Mouse (Mus musculus): ENCODE measurements around the gene Ikzf2. TPM values are rescaled to one million over a fixed set of nuclear protein-coding genes. Genes with fewer than 3 reads are reported as not detected.

The Ikzf2 gene
- polyA plus RNA-seq, 1 experiment from 2014 or later, result 2.6 TPM

- ATAC-seq (ENCODE audit: insufficient number of reproducible peaks, low FRiP score), result no peak
- Histone ChIP-seq H3K27ac (ENCODE audit: poor library complexity, severe bottlenecking) (no peak overlapping the region), H3K4me2 (no peak overlapping the region), H3K27me3 (replicated peaks) (no peaks in the 10 kb centered on the region), H3K9me3 (replicated peaks) (no peaks in the 10 kb centered on the region), H3K36me3 (no peaks in the 10 kb centered on the region), H3K4me3 (no peak overlapping the region), H3K4me1 (replicated peaks) (peaks cover 22% of the 10 kb centered on the region), H3K9ac (no peak overlapping the region)
- 42% methylated on average over 6 of the region's 6 CpGs for WGBS
Observed at GRCm38 (mm10) chr1:69658051-69658450, 29.0 kb downstream of the Ikzf2 start.

GRCm38 (mm10) chr1:69657455-69657854, 29.6 kb downstream of the Ikzf2 start:
- 72% methylated on average over 3 of the region's 3 CpGs for WGBS
- Histone ChIP-seq H3K4me3 (no peak overlapping the region), H3K27me3 (replicated peaks) (no peaks in the 10 kb centered on the region), H3K4me2 (peak overlapping the region; percentile 39), H3K36me3 (no peaks in the 10 kb centered on the region), H3K4me1 (replicated peaks) (peaks cover 22% of the 10 kb centered on the region), H3K27ac (ENCODE audit: poor library complexity, severe bottlenecking) (no peak overlapping the region), H3K9me3 (replicated peaks) (no peaks in the 10 kb centered on the region), H3K9ac (no peak overlapping the region)
- no peak for ATAC-seq (ENCODE audit: insufficient number of reproducible peaks, low FRiP score)

- peaks cover 22% of the 10 kb centered on the region for H3K4me1 ChIP-seq (replicated peaks)
- H3K9me3 ChIP-seq (replicated peaks), result no peaks in the 10 kb centered on the region
- H3K27me3 ChIP-seq (replicated peaks), result no peaks in the 10 kb centered on the region
- H3K4me2 ChIP-seq, result peak overlapping the region; percentile 39
- H3K36me3 ChIP-seq, result no peaks in the 10 kb centered on the region
- H3K4me3 ChIP-seq, result no peak overlapping the region
- no peak for ATAC-seq (ENCODE audit: insufficient number of reproducible peaks, low FRiP score)
- WGBS, result 26% methylated on average over 16 of the region's 16 CpGs
- H3K9ac ChIP-seq, result no peak overlapping the region
- H3K27ac ChIP-seq (ENCODE audit: poor library complexity, severe bottlenecking), result no peak overlapping the region
Observed at GRCm38 (mm10) chr1:69656929-69657328, 30.1 kb downstream of the Ikzf2 start.

- no peaks in the 10 kb centered on the region for H3K27me3 ChIP-seq (replicated peaks)
- WGBS, result 47% methylated on average over 5 of the region's 5 CpGs
- no peak overlapping the region for H3K4me2 ChIP-seq
- H3K9ac ChIP-seq, result no peak overlapping the region
- H3K27ac ChIP-seq (ENCODE audit: poor library complexity, severe bottlenecking), result no peak overlapping the region
- peaks cover 22% of the 10 kb centered on the region for H3K4me1 ChIP-seq (replicated peaks)
- H3K36me3 ChIP-seq, result no peaks in the 10 kb centered on the region
- H3K4me3 ChIP-seq, result no peak overlapping the region
- no peak for ATAC-seq (ENCODE audit: insufficient number of reproducible peaks, low FRiP score)
- H3K9me3 ChIP-seq (replicated peaks), result no peaks in the 10 kb centered on the region
Observed at GRCm38 (mm10) chr1:69656047-69656782, 30.8 kb downstream of the Ikzf2 start.

- ATAC-seq (ENCODE audit: insufficient number of reproducible peaks, low FRiP score), result no peak
- Histone ChIP-seq H3K27me3 (replicated peaks) (no peaks in the 10 kb centered on the region), H3K4me3 (no peak overlapping the region), H3K4me1 (replicated peaks) (peaks cover 22% of the 10 kb centered on the region), H3K9ac (no peak overlapping the region), H3K36me3 (no peaks in the 10 kb centered on the region), H3K4me2 (no peak overlapping the region), H3K9me3 (replicated peaks) (no peaks in the 10 kb centered on the region), H3K27ac (ENCODE audit: poor library complexity, severe bottlenecking) (no peak overlapping the region)
- WGBS, result 81% methylated on average over 5 of the region's 5 CpGs
Observed at GRCm38 (mm10) chr1:69655368-69655767, 31.7 kb downstream of the Ikzf2 start.

GRCm38 (mm10) chr1:69654955-69655354, 32.1 kb downstream of the Ikzf2 start:
- H3K27ac ChIP-seq (ENCODE audit: poor library complexity, severe bottlenecking), result no peak overlapping the region
- H3K4me1 ChIP-seq (replicated peaks), result peaks cover 17% of the 10 kb centered on the region
- no peak overlapping the region for H3K4me3 ChIP-seq
- no peak overlapping the region for H3K9ac ChIP-seq
- H3K36me3 ChIP-seq, result no peaks in the 10 kb centered on the region
- no peaks in the 10 kb centered on the region for H3K27me3 ChIP-seq (replicated peaks)
- no peaks in the 10 kb centered on the region for H3K9me3 ChIP-seq (replicated peaks)
- no peak for ATAC-seq (ENCODE audit: insufficient number of reproducible peaks, low FRiP score)
- H3K4me2 ChIP-seq, result no peak overlapping the region
- WGBS, result 50% methylated on average over 1 of the region's 1 CpGs

GRCm38 (mm10) chr1:69653419-69653818, 33.6 kb downstream of the Ikzf2 start:
- Histone ChIP-seq H3K36me3 (no peaks in the 10 kb centered on the region), H3K27ac (ENCODE audit: poor library complexity, severe bottlenecking) (no peak overlapping the region), H3K4me3 (no peak overlapping the region), H3K4me1 (replicated peaks) (peaks cover 14% of the 10 kb centered on the region; the same call in 1 of the 2 replicates), H3K4me2 (no peak overlapping the region), H3K27me3 (replicated peaks) (no peaks in the 10 kb centered on the region), H3K9ac (no peak overlapping the region), H3K9me3 (replicated peaks) (no peaks in the 10 kb centered on the region)
- no peak for ATAC-seq (ENCODE audit: insufficient number of reproducible peaks, low FRiP score)
- WGBS, result 83% methylated on average over 2 of the region's 2 CpGs

- Histone ChIP-seq H3K36me3 (no peaks in the 10 kb centered on the region), H3K4me3 (no peak overlapping the region), H3K9ac (no peak overlapping the region), H3K27ac (ENCODE audit: poor library complexity, severe bottlenecking) (no peak overlapping the region), H3K4me1 (replicated peaks) (no peaks in the 10 kb centered on the region), H3K9me3 (replicated peaks) (no peaks in the 10 kb centered on the region), H3K27me3 (replicated peaks) (no peaks in the 10 kb centered on the region), H3K4me2 (no peak overlapping the region)
- 63% methylated on average over 4 of the region's 4 CpGs for whole genome bisulfite sequencing
- ATAC-seq (ENCODE audit: insufficient number of reproducible peaks, low FRiP score), result no peak
Observed at GRCm38 (mm10) chr1:69643138-69643537, 43.9 kb downstream of the Ikzf2 start.

GRCm38 (mm10) chr1:69641986-69642385, 45.1 kb downstream of the Ikzf2 start:
- H3K27me3 ChIP-seq (replicated peaks), result no peaks in the 10 kb centered on the region
- no peak overlapping the region for H3K4me2 ChIP-seq
- no peak overlapping the region for H3K27ac ChIP-seq (ENCODE audit: poor library complexity, severe bottlenecking)
- no peak overlapping the region for H3K4me3 ChIP-seq
- no peaks in the 10 kb centered on the region for H3K9me3 ChIP-seq (replicated peaks)
- H3K4me1 ChIP-seq (replicated peaks), result 0 out of 2 replicates have a peak, but pooled peaks cover 3% of the 10 kb centered on the region
- no peak for ATAC-seq (ENCODE audit: insufficient number of reproducible peaks, low FRiP score)
- no peak overlapping the region for H3K9ac ChIP-seq
- WGBS, result 76% methylated on average over 6 of the region's 6 CpGs
- H3K36me3 ChIP-seq, result no peaks in the 10 kb centered on the region

GRCm38 (mm10) chr1:69638321-69638720, 48.7 kb downstream of the Ikzf2 start:
- H3K36me3 ChIP-seq, result no peaks in the 10 kb centered on the region
- H3K27ac ChIP-seq (ENCODE audit: poor library complexity, severe bottlenecking), result no peak overlapping the region
- H3K9me3 ChIP-seq (replicated peaks), result no peaks in the 10 kb centered on the region
- H3K9ac ChIP-seq, result no peak overlapping the region
- 0 out of 2 replicates have a peak, but pooled peaks cover 3% of the 10 kb centered on the region for H3K4me1 ChIP-seq (replicated peaks)
- 73% methylated on average over 8 of the region's 8 CpGs for whole genome bisulfite sequencing
- no peaks in the 10 kb centered on the region for H3K27me3 ChIP-seq (replicated peaks)
- H3K4me2 ChIP-seq, result no peak overlapping the region
- no peak overlapping the region for H3K4me3 ChIP-seq
- no peak for ATAC-seq (ENCODE audit: insufficient number of reproducible peaks, low FRiP score)

GRCm38 (mm10) chr1:69637907-69638306, 49.1 kb downstream of the Ikzf2 start:
- WGBS, result 58% methylated on average over 3 of the region's 3 CpGs
- H3K4me2 ChIP-seq, result no peak overlapping the region
- H3K9me3 ChIP-seq (replicated peaks), result no peaks in the 10 kb centered on the region
- H3K9ac ChIP-seq, result no peak overlapping the region
- no peak overlapping the region for H3K4me3 ChIP-seq
- no peak overlapping the region for H3K27ac ChIP-seq (ENCODE audit: poor library complexity, severe bottlenecking)
- no peak for ATAC-seq (ENCODE audit: insufficient number of reproducible peaks, low FRiP score)
- no peaks in the 10 kb centered on the region for H3K36me3 ChIP-seq
- H3K4me1 ChIP-seq (replicated peaks), result 0 out of 2 replicates have a peak, but pooled peaks cover 3% of the 10 kb centered on the region
- H3K27me3 ChIP-seq (replicated peaks), result no peaks in the 10 kb centered on the region

GRCm38 (mm10) chr1:69634259-69634658, 52.8 kb downstream of the Ikzf2 start:
- Histone ChIP-seq H3K9me3 (replicated peaks) (no peaks in the 10 kb centered on the region), H3K9ac (no peak overlapping the region)

More at GRCm38 (mm10) chr1:69634259-69634658, 52.8 kb downstream of the Ikzf2 start:
- H3K4me1 ChIP-seq (replicated peaks), result 0 out of 2 replicates have a peak, but pooled peaks cover 3% of the 10 kb centered on the region
- H3K27ac ChIP-seq (ENCODE audit: poor library complexity, severe bottlenecking), result no peak overlapping the region
- 87% methylated on average over 2 of the region's 2 CpGs for WGBS
- ATAC-seq (ENCODE audit: insufficient number of reproducible peaks, low FRiP score), result no peak
- no peaks in the 10 kb centered on the region for H3K36me3 ChIP-seq
- H3K27me3 ChIP-seq (replicated peaks), result no peaks in the 10 kb centered on the region
- no peak overlapping the region for H3K4me2 ChIP-seq
- H3K4me3 ChIP-seq, result no peak overlapping the region

Data from heart, embryonic 12.5 days (tissue).